Mouse (Mus musculus) large intestine, adult 2 months (tissue): Measurements from ENCODE around the gene 1700030J22Rik. TPM values are rescaled to one million over a fixed set of nuclear protein-coding genes. Genes with fewer than 3 reads are reported as not detected.

ENCODE experiments used
- DNase-seq: peaks from one replicate; pipeline ENCODE4 v3.0.0-alpha.2; 2012; ENCODE audit warnings: low read depth, low spot score
- WGBS: fragments of 180-500 bp; shearing (Covaris S2); methylation state at CpG from one replicate; pipeline ENCODE4 v1.1.7; 2018; 5-methylcytosine and 5-hydroxymethylcytosine counted together
- polyA plus RNA-seq: library from polyadenylated mRNA; depleted of rRNA; stranded (reverse); fragments of >200 nt; gene quantifications from 2 replicates; pipeline ENCODE4 v1.2.3, GENCODE M21; 2012; rRNA removed

Gene 1700030J22Rik
- polyA plus RNA-seq, 1 experiment: 0.38 TPM

- under 1% methylated on average over 22 of the region's 22 CpGs for WGBS
- no peak for DNase-seq
Observed at GRCm38 (mm10) chr8:116921005-116921336, 57.8 kb downstream of the 1700030J22Rik start.

Other genes with a start within 250 kb of the 1700030J22Rik start
- 0.72 and 1.2 TPM in 2 replicates for gene Cdyl2, start 246.0 kb downstream of the 1700030J22Rik start, polyA plus RNA-seq
- 9.7 and 10.3 TPM in 2 replicates for gene Cmc2, start 57.5 kb downstream of the 1700030J22Rik start, polyA plus RNA-seq
- 5.6 TPM in 2 replicates for gene Cenpn, start 57.2 kb downstream of the 1700030J22Rik start, polyA plus RNA-seq
- 10.9 and 13.1 TPM in 2 replicates for gene Atmin, start 35.6 kb downstream of the 1700030J22Rik start, polyA plus RNA-seq
- gene Gcsh, start 14.6 kb upstream of the 1700030J22Rik start, polyA plus RNA-seq: 25.1 and 25.9 TPM in 2 replicates
- gene Pkd1l2, start 103.5 kb upstream of the 1700030J22Rik start, polyA plus RNA-seq: 0.01 and 0.05 TPM in 2 replicates
- gene Bco1, start 116.9 kb upstream of the 1700030J22Rik start, polyA plus RNA-seq: 1.4 and 2.0 TPM in 2 replicates
- gene Gan, start 179.2 kb upstream of the 1700030J22Rik start, polyA plus RNA-seq: 4.1 and 6.9 TPM in 2 replicates